Mouse (Mus musculus) MEL (cell line): ENCODE measurements around the gene Ccdc82. TPM values are rescaled to one million over a fixed set of nuclear protein-coding genes. Genes with fewer than 3 reads are reported as not detected.
A peak's percentile ranks its signal among the peaks of the same experiment; 100 is the strongest.

ENCODE experiments used
- DNase-seq: peaks from one replicate; pipeline ENCODE4 v3.0.0; 2011; ENCODE audit warnings: low read depth, low spot score
- H3K27ac ChIP-seq: 2 replicates; pipeline ENCODE4 v1.5.1; 2012; ENCODE audit warnings: low read depth, mild to moderate bottlenecking, control low read depth, low read length, moderate library complexity; ENCODE audit not compliant: control insufficient read depth
- H3K27me3 ChIP-seq, 2 experiments: fragments of 150-350 bp in 1 of 2; sonication (generic) in 1 of 2; 2 replicates each; pipeline ENCODE4 v1.6.1; 2012; ENCODE audit warnings: low read length in 2 of 2, mild to moderate bottlenecking in 2 of 2, improper control_type of control experiment in 1 of 2, moderate library complexity in 1 of 2; ENCODE audit not compliant: insufficient read depth in 2 of 2, control insufficient read depth in 1 of 2
- H3K36me3 ChIP-seq, 2 experiments: 2 replicates each; pipeline ENCODE4 v1.6.1; 2012 to 2014; ENCODE audit warnings: low read length in 2 of 2, improper control_type of control experiment in 1 of 2, inconsistent platforms in 1 of 2, mild to moderate bottlenecking in 1 of 2; ENCODE audit not compliant: insufficient read depth in 2 of 2, control insufficient read depth in 1 of 2
- H3K4me1 ChIP-seq, 2 experiments: fragments of 150-350 bp in 1 of 2; sonication (generic) in 1 of 2; 2 replicates each; pipeline ENCODE4 v1.6.1; 2012; ENCODE audit warnings: low read length in 2 of 2, improper control_type of control experiment in 1 of 2, mild to moderate bottlenecking in 1 of 2; ENCODE audit not compliant: insufficient read depth in 2 of 2, control insufficient read depth in 1 of 2
- H3K4me3 ChIP-seq, 2 experiments: fragments of 150-350 bp in 1 of 2; sonication (generic) in 1 of 2; 2 replicates each; pipeline ENCODE4 v1.5.1; 2012; ENCODE audit warnings: low read depth in 2 of 2, low read length in 2 of 2, mild to moderate bottlenecking in 2 of 2, moderate library complexity in 2 of 2, control low read depth in 1 of 2, improper control_type of control experiment in 1 of 2; ENCODE audit not compliant: control insufficient read depth in 1 of 2, insufficient read depth in 1 of 2
- H3K79me2 ChIP-seq: 2 replicates; pipeline ENCODE4 v1.6.1; 2012; ENCODE audit warnings: mild to moderate bottlenecking, low read length, moderate library complexity; ENCODE audit not compliant: control insufficient read depth, poor library complexity, insufficient read depth
- H3K9ac ChIP-seq: 2 replicates; pipeline ENCODE4 v1.6.1; 2012; ENCODE audit warnings: low read depth, mild to moderate bottlenecking, control low read depth, low read length, moderate library complexity; ENCODE audit not compliant: control insufficient read depth, poor library complexity, severe bottlenecking
- H3K9me3 ChIP-seq: fragments of 150-350 bp; sonication (generic); replicated peaks from 2 replicates; pipeline ENCODE4 v1.6.1; 2012; ENCODE audit warnings: mild to moderate bottlenecking, low read length, improper control_type of control experiment, moderate library complexity; ENCODE audit not compliant: insufficient read depth
- CHD1 ChIP-seq: IDR thresholded peaks from 2 replicates; pipeline ENCODE4 v1.6.1; 2012; ENCODE audit warnings: low read depth, mild to moderate bottlenecking, inconsistent platforms, low read length, improper control_type of control experiment
- CHD2 ChIP-seq: IDR thresholded peaks from 2 replicates; pipeline ENCODE4 v1.6.1; 2011; ENCODE audit warnings: low read length, improper control_type of control experiment
- CTCF ChIP-seq, 3 experiments: IDR thresholded peaks in 2 of 3; conservative IDR thresholded peaks in 1 of 3; 2 replicates each; pipeline ENCODE4 v1.5.1; 2011 to 2012; ENCODE audit warnings: low read length in 3 of 3, low read depth in 2 of 3, mild to moderate bottlenecking in 2 of 3, improper control_type of control experiment in 1 of 3, inconsistent platforms in 1 of 3, mixed read lengths in 1 of 3, moderate library complexity in 1 of 3; ENCODE audit not compliant: control insufficient read depth in 1 of 3, insufficient read depth in 1 of 3, poor library complexity in 1 of 3, severe bottlenecking in 1 of 3
- ELF1 ChIP-seq: IDR thresholded peaks from 2 replicates; pipeline ENCODE4 v1.6.1; 2014; ENCODE audit warnings: low read depth, mild to moderate bottlenecking, inconsistent platforms, low read length, improper control_type of control experiment, moderate library complexity
- ETS1 ChIP-seq: IDR thresholded peaks from 2 replicates; pipeline ENCODE4 v1.6.1; 2012; ENCODE audit warnings: low read depth, mild to moderate bottlenecking, inconsistent platforms, low read length, improper control_type of control experiment, moderate library complexity
- GABPA ChIP-seq: IDR thresholded peaks from 2 replicates; pipeline ENCODE4 v1.6.1; 2012; ENCODE audit warnings: low read depth, mild to moderate bottlenecking, inconsistent platforms, low read length, improper control_type of control experiment, moderate library complexity
- GATA1 ChIP-seq: IDR thresholded peaks from 2 replicates; pipeline ENCODE4 v1.6.1; 2011; ENCODE audit warnings: low read depth, low read length, improper control_type of control experiment
- HCFC1 ChIP-seq: IDR thresholded peaks from 2 replicates; pipeline ENCODE4 v1.6.1; 2012; ENCODE audit warnings: low read depth, mild to moderate bottlenecking, inconsistent platforms, low read length, improper control_type of control experiment, moderate library complexity
- JUND ChIP-seq: IDR thresholded peaks from 2 replicates; pipeline ENCODE4 v1.6.1; 2011; ENCODE audit warnings: low read depth, mild to moderate bottlenecking, improper control_type of control experiment, low read length
- MAX ChIP-seq: IDR thresholded peaks from 2 replicates; pipeline ENCODE4 v1.6.1; 2011; ENCODE audit warnings: low read length, improper control_type of control experiment
- MAZ ChIP-seq: IDR thresholded peaks from 2 replicates; pipeline ENCODE4 v1.6.1; 2012; ENCODE audit warnings: low read depth, mild to moderate bottlenecking, inconsistent platforms, low read length, improper control_type of control experiment
- MEF2A ChIP-seq: IDR thresholded peaks from 2 replicates; pipeline ENCODE4 v1.6.1; 2014; ENCODE audit warnings: low read depth, mild to moderate bottlenecking, inconsistent platforms, low read length, improper control_type of control experiment; ENCODE audit not compliant: poor library complexity, insufficient replicate concordance, severe bottlenecking; ENCODE audit errors: extremely low read depth
- MXI1 ChIP-seq: IDR thresholded peaks from 2 replicates; pipeline ENCODE4 v1.6.1; 2011; ENCODE audit warnings: mild to moderate bottlenecking, low read depth, low read length, improper control_type of control experiment
- MYB ChIP-seq: IDR thresholded peaks from 2 replicates; pipeline ENCODE4 v1.6.1; 2011; ENCODE audit warnings: mild to moderate bottlenecking, low read depth, low read length, improper control_type of control experiment
- NELFE ChIP-seq: IDR thresholded peaks from 2 replicates; pipeline ENCODE4 v1.6.1; 2011; ENCODE audit warnings: low read depth, low read length, improper control_type of control experiment
- NRF1 ChIP-seq: IDR thresholded peaks from 2 replicates; pipeline ENCODE4 v1.6.1; 2014; ENCODE audit warnings: low read depth, mild to moderate bottlenecking, inconsistent platforms, low read length, improper control_type of control experiment, moderate library complexity; ENCODE audit not compliant: poor library complexity, insufficient read depth, severe bottlenecking
- POLR2AphosphoS2 ChIP-seq: IDR thresholded peaks from 2 replicates; pipeline ENCODE4 v1.6.1; 2011; ENCODE audit warnings: low read length, improper control_type of control experiment
- POLR2AphosphoS5 ChIP-seq: IDR thresholded peaks from 2 replicates; pipeline ENCODE4 v1.6.1; 2012; ENCODE audit warnings: low read depth, borderline replicate concordance, mild to moderate bottlenecking, inconsistent platforms, low read length, moderate library complexity, mixed read lengths
- RCOR1 ChIP-seq: IDR thresholded peaks from 2 replicates; pipeline ENCODE4 v1.6.1; 2012; ENCODE audit warnings: low read depth, mild to moderate bottlenecking, inconsistent platforms, low read length, improper control_type of control experiment
- SIN3A ChIP-seq: IDR thresholded peaks from 2 replicates; pipeline ENCODE4 v1.6.1; 2012; ENCODE audit warnings: low read length, improper control_type of control experiment, inconsistent platforms
- SMC3 ChIP-seq: IDR thresholded peaks from 2 replicates; pipeline ENCODE4 v1.6.1; 2011; ENCODE audit warnings: low read depth, low read length, improper control_type of control experiment
- TAL1 ChIP-seq: IDR thresholded peaks from 2 replicates; pipeline ENCODE4 v1.6.1; 2012; ENCODE audit warnings: mild to moderate bottlenecking, inconsistent platforms, low read length, moderate library complexity, mixed read lengths
- TCF12 ChIP-seq: IDR thresholded peaks from 2 replicates; pipeline ENCODE4 v1.6.1; 2014; ENCODE audit warnings: low read depth, mild to moderate bottlenecking, inconsistent platforms, low read length, improper control_type of control experiment, moderate library complexity
- UBTF ChIP-seq: IDR thresholded peaks from 2 replicates; pipeline ENCODE4 v1.6.1; 2012; ENCODE audit warnings: low read depth, mild to moderate bottlenecking, inconsistent platforms, low read length, improper control_type of control experiment, moderate library complexity, borderline replicate concordance; ENCODE audit not compliant: insufficient read depth
- USF2 ChIP-seq, 2 experiments: IDR thresholded peaks; 2 replicates each; pipeline ENCODE4 v1.6.1; 2011 to 2012; ENCODE audit warnings: improper control_type of control experiment in 2 of 2, low read length in 2 of 2, borderline replicate concordance in 1 of 2, inconsistent platforms in 1 of 2, low read depth in 1 of 2, mild to moderate bottlenecking in 1 of 2; ENCODE audit not compliant: insufficient read depth in 1 of 2
- ZC3H11A ChIP-seq: IDR thresholded peaks from 2 replicates; pipeline ENCODE4 v1.6.1; 2012; ENCODE audit warnings: low read depth, mild to moderate bottlenecking, inconsistent platforms, low read length, improper control_type of control experiment
- ZMIZ1 ChIP-seq: IDR thresholded peaks from 2 replicates; pipeline ENCODE4 v1.6.1; 2012; ENCODE audit warnings: low read depth, mild to moderate bottlenecking, inconsistent platforms, low read length, improper control_type of control experiment, moderate library complexity
- ZNF384 ChIP-seq: IDR thresholded peaks from 2 replicates; pipeline ENCODE4 v1.6.1; 2012; ENCODE audit warnings: low read depth, mild to moderate bottlenecking, inconsistent platforms, low read length, improper control_type of control experiment
- polyA plus RNA-seq, 2 experiments: library from polyadenylated mRNA; stranded (reverse) in 1 of 2; unstranded in 1 of 2; fragments of >175 nt in 1 of 2; fragments of >200 nt in 1 of 2; gene quantifications; 2 replicates each; pipeline versions ENCODE4 v1.2.1 to v1.2.4; 2012; ENCODE audit warnings: low replicate concordance in 2 of 2, low read depth in 1 of 2; ENCODE audit not compliant: insufficient read length in 2 of 2, insufficient read depth in 1 of 2, missing spikeins in 1 of 2
- total RNA-seq: library from RNA; depleted of rRNA; stranded (reverse); fragments of 300-350 nt; gene quantifications from 2 replicates; pipeline ENCODE4 v1.2.3, GENCODE M21; 2012

The Ccdc82 gene
- total and polyA plus RNA-seq, 3 experiments, result 8.4 to 79.8 (median 15.0) TPM

DNA sequence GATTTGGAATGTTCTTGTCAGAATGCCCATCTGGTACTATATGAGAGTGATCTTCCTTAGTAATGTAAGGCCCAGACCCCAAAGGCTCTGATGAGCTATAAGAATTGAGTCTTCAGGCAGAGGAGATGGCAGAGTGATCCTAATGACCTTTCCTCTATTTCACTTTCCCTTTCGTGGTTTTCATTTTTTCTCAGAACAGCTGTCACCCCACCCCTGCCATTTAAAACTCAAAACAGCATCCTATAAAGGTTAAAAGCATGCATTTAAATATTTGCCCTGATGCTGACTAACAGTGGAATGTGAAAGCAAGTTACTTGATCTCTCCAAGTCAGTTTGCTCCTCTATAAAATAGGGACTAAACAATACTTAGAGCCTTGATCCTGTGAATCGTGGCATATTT, 40.7 kb downstream of the Ccdc82 start:
- H3K9me3 ChIP-seq, result no peaks in the 10 kb centered on the region
- DNase-seq, result no peak
- H3K27me3 ChIP-seq, result no peaks in the 10 kb centered on the region
- no peaks in the 10 kb centered on the region for H3K4me1 ChIP-seq
- H3K79me2 ChIP-seq, result no peaks in the 10 kb centered on the region
- TF ChIP-seq MAZ (no peak), MAX (no peak), POLR2AphosphoS5 (no peak)
- H3K9ac ChIP-seq, result no peak overlapping the region
- no peak overlapping the region for H3K4me3 ChIP-seq
- no peak overlapping the region for H3K27ac ChIP-seq
- no peaks in the 10 kb centered on the region for H3K36me3 ChIP-seq

DNA sequence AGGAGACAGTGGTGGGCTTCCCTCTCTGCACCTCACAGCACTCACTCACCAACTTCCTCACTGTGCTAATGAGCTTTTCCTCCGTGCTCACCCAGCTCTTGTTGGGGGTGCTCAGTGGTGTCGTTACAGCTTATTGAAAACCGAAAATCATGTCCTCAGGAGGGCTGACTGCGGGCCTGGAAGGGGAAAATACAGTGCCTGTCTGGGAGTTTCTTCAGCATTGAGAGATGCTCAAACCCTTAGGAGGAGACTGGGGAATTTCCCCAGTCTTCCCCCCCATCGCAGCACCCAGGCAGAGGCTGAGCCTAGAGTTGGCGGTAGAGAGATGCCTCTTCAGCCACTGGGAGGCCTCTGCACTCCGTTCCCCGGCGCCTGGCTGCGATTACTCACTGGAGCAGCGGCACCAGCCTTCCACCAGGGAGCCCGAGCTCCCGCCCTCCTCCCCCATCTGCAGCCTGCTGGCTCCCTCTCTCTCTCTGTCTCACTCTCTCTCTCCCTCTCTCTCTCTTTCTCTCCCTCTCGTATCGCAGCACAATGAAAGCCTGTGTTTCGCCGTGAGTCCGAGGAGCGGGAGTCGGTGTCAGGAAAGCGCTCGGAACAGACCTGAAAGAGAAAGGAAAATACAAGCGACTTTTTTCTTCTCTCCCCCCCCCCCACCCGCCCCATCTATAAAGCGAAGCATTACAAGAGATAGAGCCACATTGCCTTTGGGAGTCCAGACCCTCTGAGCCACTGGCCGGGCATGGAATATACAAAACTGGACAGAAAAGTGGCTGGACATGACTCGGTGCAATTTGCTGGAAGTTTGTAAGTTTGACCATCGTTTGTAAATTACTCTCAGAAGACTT, 49.7 kb downstream of the Ccdc82 start:
- Histone ChIP-seq H3K9me3 (no peaks in the 10 kb centered on the region), H3K4me3 (peak overlapping the region; percentile 67 to 92), H3K79me2 (no peaks in the 10 kb centered on the region; the same call in 1 of the 2 replicates), H3K27me3 (no peaks in the 10 kb centered on the region), H3K4me1 (peaks cover 8 to 11% of the 10 kb centered on the region in 2 experiments), H3K27ac (peak overlapping the region; percentile 44), H3K36me3 (peaks cover 0 to 4% of the 10 kb centered on the region in 2 experiments; a peak in 1 of 4 replicates), H3K9ac (peak overlapping the region; percentile 75)
- DNase-seq, result peak; percentile 95
- peak; percentile 38; the same call in 1 of the 2 replicates for TF ChIP-seq MEF2A
- peak; percentile 62 for TF ChIP-seq SMC3
- no peak; the same call in 1 of the 2 replicates for TF ChIP-seq MYB
- TF ChIP-seq TCF12, result 0 out of 2 replicates have a peak, but pooled peaks have one; percentile 11
- no peak for TF ChIP-seq GABPA
- TF ChIP-seq CHD2, result no peak
- peak; percentile 47; the same call in 1 of the 2 replicates for TF ChIP-seq SIN3A
- peak; percentile 12; the same call in 1 of the 2 replicates for TF ChIP-seq ELF1
- 0 out of 2 replicates have a peak, but pooled peaks have one; percentile 51 for TF ChIP-seq MAZ
- TF ChIP-seq ZC3H11A, result peak; percentile 12; the same call in 1 of the 2 replicates
- TF ChIP-seq CHD1, result peak; percentile 37; the same call in 1 of the 2 replicates
- TF ChIP-seq ZNF384, result no peak; the same call in 1 of the 2 replicates
- TF ChIP-seq CTCF (IDR thresholded peaks at IDR 0.05 in 2 of 3, conservative IDR thresholded peaks at IDR 0.05 in 1 of 3; ENCODE audit: control insufficient read depth in 1 of 3, insufficient read depth in 1 of 3, low read depth in 2 of 3, low read length in 3 of 3, poor library complexity in 1 of 3, severe bottlenecking in 1 of 3), result peak; percentile 39 to 63 (median 61)
- no peak for TF ChIP-seq HCFC1
- TF ChIP-seq NELFE, result no peak; the same call in 1 of the 2 replicates
- TF ChIP-seq NRF1, result no peak
- TF ChIP-seq POLR2AphosphoS2, result no peak
- TF ChIP-seq RCOR1, result peak; percentile 41
- TF ChIP-seq POLR2AphosphoS5, result no peak
- no peak for TF ChIP-seq GATA1
- no peak for TF ChIP-seq USF2 (IDR thresholded peaks at IDR 0.05; ENCODE audit: borderline replicate concordance in 1 of 2, insufficient read depth in 1 of 2, low read depth in 1 of 2, low read length in 2 of 2)
- 0 out of 2 replicates have a peak, but pooled peaks have one; percentile 29 for TF ChIP-seq ZMIZ1
- peak; percentile 43 for TF ChIP-seq MXI1
- peak; percentile 79 for TF ChIP-seq JUND
- TF ChIP-seq UBTF, result peak; percentile 97; the same call in 1 of the 2 replicates
- no peak for TF ChIP-seq ETS1
- no peak; the same call in 1 of the 2 replicates for TF ChIP-seq TAL1
